Mouse (Mus musculus): ENCODE measurements around the gene Draxin.
"Not testable (repeated sequence)": the region's sequence is repeated elsewhere in the genome, so short reads cannot be mapped to it uniquely, and the experiment has no call there.

The Draxin gene

GRCm38 (mm10) chr4:148151267-148152168 lies 21.0 kb upstream of the Draxin start, which contains the start of gene Fbxo6:
Fbxo6 (minus strand) TSS chr4:148152140.
- peak; percentile 89 for DNase-seq (ENCODE audit: low spot score)

- no peak for DNase-seq (ENCODE audit: low spot score)
Measured at GRCm38 (mm10) chr4:148150953-148151266, 20.4 kb upstream of the Draxin start.

GRCm38 (mm10) chr4:148150242-148150641 lies 19.7 kb upstream of the Draxin start:
- peak; percentile 34 for DNase-seq (ENCODE audit: low spot score)

GRCm38 (mm10) chr4:148149540-148149939 lies 19.0 kb upstream of the Draxin start:
- DNase-seq (ENCODE audit: low spot score), result no peak

- DNase-seq (ENCODE audit: low spot score), result no peak
Measured at GRCm38 (mm10) chr4:148147714-148148113, 17.2 kb upstream of the Draxin start.

- no peak for DNase-seq (ENCODE audit: low spot score)
Measured at GRCm38 (mm10) chr4:148143721-148144120, 13.2 kb upstream of the Draxin start.

- peak; percentile 92 for DNase-seq (ENCODE audit: low spot score)
Measured at GRCm38 (mm10) chr4:148140098-148141011, 9.9 kb upstream of the Draxin start.

- no peak for DNase-seq (ENCODE audit: low spot score)
Measured at GRCm38 (mm10) chr4:148139767-148140097, 9.2 kb upstream of the Draxin start.

GRCm38 (mm10) chr4:148137503-148137902 lies 7.0 kb upstream of the Draxin start:
- DNase-seq (ENCODE audit: low spot score), result no peak

GRCm38 (mm10) chr4:148134988-148135387 lies 4.5 kb upstream of the Draxin start:
- no peak for DNase-seq (ENCODE audit: low spot score)

GRCm38 (mm10) chr4:148131497-148132081 lies 1.1 kb upstream of the Draxin start:
- no peak for DNase-seq (ENCODE audit: low spot score)

GRCm38 (mm10) chr4:148130133-148130532 lies 365 bp downstream of the Draxin start, which contains the start of gene Mad2l2:
Mad2l2 (plus strand) TSS chr4:148130384.
- no peak for DNase-seq (ENCODE audit: low spot score)

- DNase-seq (ENCODE audit: low spot score), result no peak
Measured at GRCm38 (mm10) chr4:148128672-148129071, 1.8 kb downstream of the Draxin start.

GRCm38 (mm10) chr4:148128241-148128640 lies 2.3 kb downstream of the Draxin start:
- DNase-seq (ENCODE audit: low spot score), result no peak

GRCm38 (mm10) chr4:148122694-148123066 lies 7.8 kb downstream of the Draxin start:
- DNase-seq (ENCODE audit: low spot score), result no peak

- DNase-seq (ENCODE audit: low spot score), result no peak
Measured at GRCm38 (mm10) chr4:148121982-148122693, 8.4 kb downstream of the Draxin start.

GRCm38 (mm10) chr4:148121362-148121761 lies 9.1 kb downstream of the Draxin start:
- no peak for DNase-seq (ENCODE audit: low spot score)

- DNase-seq (ENCODE audit: low spot score), result no peak
Measured at GRCm38 (mm10) chr4:148120555-148120954, 9.9 kb downstream of the Draxin start.

GRCm38 (mm10) chr4:148119578-148119977 lies 10.9 kb downstream of the Draxin start:
- DNase-seq (ENCODE audit: low spot score), result not testable (repeated sequence)

GRCm38 (mm10) chr4:148117392-148117791 lies 13.1 kb downstream of the Draxin start:
- no peak for DNase-seq (ENCODE audit: low spot score)

GRCm38 (mm10) chr4:148116657-148117056 lies 13.8 kb downstream of the Draxin start:
- DNase-seq (ENCODE audit: low spot score), result no peak

- DNase-seq (ENCODE audit: low spot score), result peak; percentile 27
Measured at GRCm38 (mm10) chr4:148115467-148115866, 15.0 kb downstream of the Draxin start.

Data from adipocyte (in vitro differentiated cells).